Mouse (Mus musculus) liver, embryonic 15.5 days (tissue): ENCODE results near the gene Zfhx3. TPM values are rescaled to one million over a fixed set of nuclear protein-coding genes. Genes with fewer than 3 reads are reported as not detected.

Source experiments
- microRNA-seq: library from miRNA; unstranded; fragments of <30 nt; microRNA quantifications from one replicate; pipeline ENCODE4, GENCODE M21; 2016
- polyA plus RNA-seq: library from polyadenylated mRNA; unstranded; fragments of >200 nt; fragmentation: Nextera tagmentation; extraction: Ambion mirVana; gene quantifications from 2 replicates; pipeline ENCODE4 v1.2.1, GENCODE M21; 2015

Gene Zfhx3
- polyA plus RNA-seq, 1 experiment from 2014 or later = 1.0 TPM

Small RNA genes within 50 kb of the gene (microRNA-seq; reads per million reads assigned to microRNA genes)
- not detected for gene Mir3108
